Mouse (Mus musculus): ENCODE results near the gene Olfr965. TPM values are rescaled to one million over a fixed set of nuclear protein-coding genes. Genes with fewer than 3 reads are reported as not detected.

The Olfr965 gene
- polyA plus RNA-seq, 1 experiment from 2014 or later: not detected

GRCm38 (mm10) chr9:39746428-39746827, 35.3 kb downstream of the Olfr965 start:
- 77% methylated on average over 1 of the region's 1 CpGs for WGBS (ENCODE audit: insufficient replicate concordance)
- Histone ChIP-seq H3K4me1 (replicated peaks) (no peaks in the 10 kb centered on the region), H3K9ac (no peak overlapping the region), H3K27me3 (no peaks in the 10 kb centered on the region), H3K36me3 (replicated peaks) (no peaks in the 10 kb centered on the region), H3K4me3 (replicated peaks) (no peak overlapping the region), H3K27ac (replicated peaks) (no peak overlapping the region), H3K4me2 (no peak overlapping the region), H3K9me3 (replicated peaks) (no peaks in the 10 kb centered on the region)
- no peak for ATAC-seq (ENCODE audit: insufficient read depth)

Other genes with a start within 250 kb of the Olfr965 start
- gene Olfr955, start 239.4 kb upstream of the Olfr965 start, polyA plus RNA-seq (2015; fragmentation: Nextera tagmentation; extraction: Ambion mirVana): not detected in 2 replicates
- gene Olfr44, start 217.4 kb upstream of the Olfr965 start, polyA plus RNA-seq (2015; fragmentation: Nextera tagmentation; extraction: Ambion mirVana): not detected in 2 replicates
- not detected in 2 replicates for gene Olfr957, start 195.5 kb upstream of the Olfr965 start, polyA plus RNA-seq (2015; fragmentation: Nextera tagmentation; extraction: Ambion mirVana)
- not detected in 2 replicates for gene Olfr958, start 157.3 kb upstream of the Olfr965 start, polyA plus RNA-seq (2015; fragmentation: Nextera tagmentation; extraction: Ambion mirVana)
- gene Olfr959, start 135.8 kb upstream of the Olfr965 start, polyA plus RNA-seq (2015; fragmentation: Nextera tagmentation; extraction: Ambion mirVana): not detected in 2 replicates
- gene AW551984, start 107.0 kb upstream of the Olfr965 start, polyA plus RNA-seq (2015; fragmentation: Nextera tagmentation; extraction: Ambion mirVana): 3.2 and 4.6 TPM in 2 replicates
- not detected in 2 replicates for gene Olfr148, start 100.7 kb upstream of the Olfr965 start, polyA plus RNA-seq (2015; fragmentation: Nextera tagmentation; extraction: Ambion mirVana)
- not detected in 2 replicates for gene Olfr960, start 90.0 kb upstream of the Olfr965 start, polyA plus RNA-seq (2015; fragmentation: Nextera tagmentation; extraction: Ambion mirVana)
- gene Olfr961, start 66.3 kb upstream of the Olfr965 start, polyA plus RNA-seq (2015; fragmentation: Nextera tagmentation; extraction: Ambion mirVana): not detected in 2 replicates
- not detected in 2 replicates for gene Olfr963, start 44.1 kb upstream of the Olfr965 start, polyA plus RNA-seq (2015; fragmentation: Nextera tagmentation; extraction: Ambion mirVana)
- not detected in 2 replicates for gene Olfr149, start 4.2 kb upstream of the Olfr965 start, polyA plus RNA-seq (2015; fragmentation: Nextera tagmentation; extraction: Ambion mirVana)
- not detected in 2 replicates for gene Olfr150, start 19.6 kb downstream of the Olfr965 start, polyA plus RNA-seq (2015; fragmentation: Nextera tagmentation; extraction: Ambion mirVana)
- not detected in 2 replicates for gene Olfr967, start 34.9 kb downstream of the Olfr965 start, polyA plus RNA-seq (2015; fragmentation: Nextera tagmentation; extraction: Ambion mirVana)
- not detected in 2 replicates for gene Olfr968, start 71.9 kb downstream of the Olfr965 start, polyA plus RNA-seq (2015; fragmentation: Nextera tagmentation; extraction: Ambion mirVana)
- not detected in 2 replicates for gene Olfr969, start 79.6 kb downstream of the Olfr965 start, polyA plus RNA-seq (2015; fragmentation: Nextera tagmentation; extraction: Ambion mirVana)
- gene Olfr970, start 97.5 kb downstream of the Olfr965 start, polyA plus RNA-seq (2015; fragmentation: Nextera tagmentation; extraction: Ambion mirVana): not detected in 2 replicates
- gene Olfr971, start 125.5 kb downstream of the Olfr965 start, polyA plus RNA-seq (2015; fragmentation: Nextera tagmentation; extraction: Ambion mirVana): not detected in 2 replicates
- gene Olfr972, start 155.1 kb downstream of the Olfr965 start, polyA plus RNA-seq (2015; fragmentation: Nextera tagmentation; extraction: Ambion mirVana): not detected in 2 replicates
- gene Olfr229, start 196.0 kb downstream of the Olfr965 start, polyA plus RNA-seq (2015; fragmentation: Nextera tagmentation; extraction: Ambion mirVana): not detected in 2 replicates
- not detected in 2 replicates for gene Olfr974, start 226.1 kb downstream of the Olfr965 start, polyA plus RNA-seq (2015; fragmentation: Nextera tagmentation; extraction: Ambion mirVana)
- not detected in 2 replicates for gene Olfr975, start 240.7 kb downstream of the Olfr965 start, polyA plus RNA-seq (2015; fragmentation: Nextera tagmentation; extraction: Ambion mirVana)
- not detected in 2 replicates for gene Olfr976, start 249.8 kb downstream of the Olfr965 start, polyA plus RNA-seq (2015; fragmentation: Nextera tagmentation; extraction: Ambion mirVana)